Mouse (Mus musculus) macrophage (primary cell): ENCODE data around the gene Ahcy. TPM values are rescaled to one million over a fixed set of nuclear protein-coding genes. Genes with fewer than 3 reads are reported as not detected.

Source experiments
- H3K27ac ChIP-seq: fragments of 350-480 bp; formaldehyde crosslinking; 2 replicates; pipeline ENCODE4 v1.9.0; 2021
- H3K36me3 ChIP-seq: fragments of 350-480 bp; formaldehyde crosslinking; 2 replicates; pipeline ENCODE4 v1.9.0; 2021; ENCODE audit errors: inconsistent target
- H3K4me3 ChIP-seq: fragments of 350-480 bp; formaldehyde crosslinking; 2 replicates; pipeline ENCODE4 v1.9.0; 2021; ENCODE audit errors: inconsistent target
- H3K79me2 ChIP-seq: fragments of 350-480 bp; formaldehyde crosslinking; 2 replicates; pipeline ENCODE4 v1.9.0; 2021; ENCODE audit errors: inconsistent target
- WGBS: methylation state at CpG from one replicate; pipeline ENCODE4 v1.1.7; 2026; ENCODE audit warnings: inconsistent platforms; ENCODE audit not compliant: missing documents; 5-methylcytosine and 5-hydroxymethylcytosine counted together
- polyA plus RNA-seq: library from polyadenylated mRNA; stranded (reverse); fragments of 250-400 nt; gene quantifications from 3 replicates; pipeline ENCODE4 v1.2.4, GENCODE M21; 2018; ENCODE audit warnings: inconsistent platforms

Ahcy gene
- polyA plus RNA-seq, 1 experiment from 2014 or later = 16.2 TPM

DNA sequence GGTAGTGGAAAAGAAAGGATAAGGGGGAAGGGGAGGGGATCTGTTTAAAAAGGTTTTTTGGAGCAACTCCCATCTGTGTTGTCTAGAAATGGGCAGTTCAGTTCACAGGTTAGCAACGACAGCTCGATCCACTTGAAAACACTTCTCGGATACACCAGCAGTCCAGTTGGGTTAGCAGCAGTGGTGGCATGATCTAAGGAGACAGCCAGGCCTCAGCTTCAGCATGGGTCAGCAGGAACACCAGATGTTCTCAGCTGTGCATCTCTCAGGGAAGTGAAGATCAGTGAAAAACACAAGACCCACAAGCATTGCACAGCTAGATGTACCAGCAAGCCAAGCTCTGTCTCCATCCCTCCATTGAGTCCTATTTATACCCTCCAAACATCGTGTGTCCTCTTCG is 12.0 kb upstream of the Ahcy start:
- H3K27ac ChIP-seq = no peak overlapping the region
- H3K4me3 ChIP-seq = no peak overlapping the region
- H3K36me3 ChIP-seq = no peaks in the 10 kb centered on the region
- no peaks in the 10 kb centered on the region for H3K79me2 ChIP-seq
- 97% methylated on average over 5 of the region's 5 CpGs for WGBS

DNA sequence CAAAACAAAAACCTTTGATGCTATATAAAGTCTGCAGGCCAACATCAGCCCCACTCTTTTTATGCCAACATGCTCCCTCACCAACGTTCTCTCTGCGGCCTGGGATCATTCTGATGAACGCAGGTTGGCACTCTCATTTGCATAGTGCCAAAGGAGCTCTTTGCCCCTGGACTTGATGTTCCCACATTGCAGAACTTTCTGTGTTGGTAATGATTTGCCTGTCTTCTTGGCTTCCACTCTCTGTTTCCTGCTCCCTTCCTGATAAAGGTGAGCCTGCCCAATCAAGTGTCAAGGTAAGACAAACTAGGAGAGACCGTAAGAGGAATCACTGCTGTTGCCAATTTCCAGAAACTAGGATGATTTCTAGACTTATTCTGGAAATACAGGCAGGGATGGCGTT is 10.2 kb upstream of the Ahcy start:
- Histone ChIP-seq H3K79me2 (no peaks in the 10 kb centered on the region), H3K4me3 (no peak overlapping the region), H3K36me3 (no peaks in the 10 kb centered on the region), H3K27ac (no peak overlapping the region)
- 92% methylated on average over 5 of the region's 5 CpGs for WGBS

GRCm38 (mm10) chr2:155082121-155082803 is 8.0 kb upstream of the Ahcy start:
- Histone ChIP-seq H3K27ac (no peak overlapping the region), H3K36me3 (no peaks in the 10 kb centered on the region), H3K4me3 (no peak overlapping the region), H3K79me2 (no peaks in the 10 kb centered on the region)
- WGBS = 17% methylated on average over 7 of the region's 8 CpGs

DNA sequence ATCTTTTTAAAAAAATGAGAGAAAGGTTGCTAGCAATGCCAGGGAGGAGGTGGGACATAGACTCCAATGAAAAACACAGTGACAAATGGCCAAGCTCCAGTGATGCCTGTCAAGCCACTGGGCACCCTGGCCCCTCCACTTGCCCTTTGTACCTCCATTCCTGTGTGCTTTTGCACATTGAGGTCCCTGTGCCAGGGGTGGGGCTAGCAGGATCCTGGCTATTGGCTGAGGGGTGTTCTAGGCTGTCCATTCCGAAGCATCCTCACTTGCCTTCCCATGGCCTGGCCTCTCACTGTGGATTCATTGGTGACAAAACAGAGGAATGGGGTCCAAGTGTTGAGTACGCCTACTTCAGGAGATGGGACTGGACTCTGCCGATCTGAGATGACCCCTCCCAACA is 6.8 kb upstream of the Ahcy start:
- H3K27ac ChIP-seq = no peak overlapping the region

DNA sequence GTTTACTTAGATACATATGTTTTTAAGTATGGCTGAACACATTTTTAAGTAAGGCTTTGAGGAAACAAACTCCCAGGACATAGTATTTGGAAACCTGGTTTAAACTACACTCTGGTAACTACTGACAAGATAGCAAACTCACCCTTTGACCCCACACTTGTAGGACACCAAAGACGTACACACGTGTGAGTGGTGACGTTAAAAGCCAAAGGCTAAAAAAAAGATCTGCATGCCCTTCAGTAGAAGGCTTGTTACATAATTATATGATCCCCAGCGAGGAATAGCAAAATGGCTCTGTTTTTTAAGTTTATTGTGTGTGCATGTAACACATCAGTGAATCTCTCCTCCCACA is 5.9 kb upstream of the Ahcy start:
- no peaks in the 10 kb centered on the region for H3K79me2 ChIP-seq
- H3K27ac ChIP-seq = no peak overlapping the region
- 88% methylated on average over 4 of the region's 4 CpGs for WGBS
- H3K4me3 ChIP-seq = no peak overlapping the region
- H3K36me3 ChIP-seq = no peaks in the 10 kb centered on the region

More for the DNA sequence above, 6.8 kb upstream of the Ahcy start:
- H3K36me3 ChIP-seq = no peaks in the 10 kb centered on the region
- no peak overlapping the region for H3K4me3 ChIP-seq
- 100% methylated on average over 3 of the region's 3 CpGs for WGBS
- no peaks in the 10 kb centered on the region for H3K79me2 ChIP-seq

DNA sequence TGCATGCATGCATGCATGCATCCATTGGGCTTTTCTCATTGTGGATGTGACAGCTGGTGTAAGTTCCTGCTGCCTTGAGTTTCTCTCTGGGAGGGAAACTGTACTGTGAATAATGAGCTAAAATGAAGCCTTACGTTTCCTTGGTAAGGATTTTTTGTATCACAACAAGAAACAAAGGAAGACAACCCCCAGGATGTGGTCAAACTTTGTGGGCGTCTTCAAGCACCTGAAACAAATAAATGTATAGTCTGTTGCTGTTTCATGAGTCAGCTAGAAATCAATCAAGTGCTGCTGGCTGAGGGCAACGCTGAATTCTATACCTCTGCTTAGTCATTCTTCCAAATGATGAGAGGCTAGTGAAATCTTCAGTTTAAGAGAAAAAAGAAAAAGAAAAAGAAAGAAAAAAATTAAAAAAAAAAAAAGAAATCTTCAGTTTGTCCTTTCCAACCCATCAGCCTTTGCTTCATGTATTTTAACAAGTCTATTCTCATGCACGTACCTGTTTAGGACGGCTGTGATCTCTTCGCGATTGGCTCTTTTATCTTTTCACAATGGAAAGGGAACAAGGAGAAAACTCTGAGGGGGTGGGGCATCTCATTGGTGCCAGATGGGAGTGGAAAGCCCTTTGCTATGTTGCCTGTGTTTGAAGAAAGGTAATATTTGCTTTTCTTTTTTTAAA is 5.3 kb upstream of the Ahcy start:
- Histone ChIP-seq H3K4me3 (no peak overlapping the region), H3K79me2 (no peaks in the 10 kb centered on the region), H3K36me3 (no peaks in the 10 kb centered on the region), H3K27ac (no peak overlapping the region)
- WGBS = 41% methylated on average over 7 of the region's 7 CpGs

- 91% methylated on average over 6 of the region's 6 CpGs for WGBS
- Histone ChIP-seq H3K36me3 (no peaks in the 10 kb centered on the region), H3K27ac (no peak overlapping the region), H3K79me2 (peaks cover 7% of the 10 kb centered on the region; the same call in 1 of the 2 replicates), H3K4me3 (no peak overlapping the region)
Observed at GRCm38 (mm10) chr2:155075649-155076048, 1.4 kb upstream of the Ahcy start.

- Histone ChIP-seq H3K79me2 (peaks cover 7% of the 10 kb centered on the region; the same call in 1 of the 2 replicates), H3K27ac (peak overlapping the region; percentile 22; the same call in 1 of the 2 replicates)
- WGBS = 64% methylated on average over 11 of the region's 12 CpGs
Observed at GRCm38 (mm10) chr2:155074766-155075330, 551 bp upstream of the Ahcy start.

DNA sequence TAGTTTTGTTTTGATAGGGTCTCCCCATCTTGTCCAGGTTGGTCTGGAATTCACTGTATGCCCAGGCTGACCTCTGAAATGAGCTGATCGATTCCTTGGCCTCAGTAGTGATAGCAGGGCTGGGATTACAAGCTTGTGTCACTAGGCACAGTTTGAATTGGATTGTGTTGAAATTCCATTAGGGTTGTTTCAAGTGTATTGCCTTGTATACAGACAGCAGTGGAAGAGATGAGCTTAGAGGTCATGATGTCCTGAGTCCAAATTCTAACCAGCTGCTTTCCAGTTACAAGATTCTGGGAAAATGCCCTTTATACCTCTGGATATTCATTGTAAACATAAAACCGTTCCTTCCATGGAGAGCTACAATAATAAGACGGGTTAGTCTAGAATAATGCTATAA is 950 bp downstream of the Ahcy start:
- 43% methylated on average over 3 of the region's 3 CpGs for WGBS
- no peak overlapping the region for H3K27ac ChIP-seq
- H3K36me3 ChIP-seq = no peaks in the 10 kb centered on the region
- peaks cover 7% of the 10 kb centered on the region; the same call in 1 of the 2 replicates for H3K79me2 ChIP-seq
- H3K4me3 ChIP-seq = peak overlapping the region; percentile 43

More at GRCm38 (mm10) chr2:155074766-155075330, 551 bp upstream of the Ahcy start:
- no peaks in the 10 kb centered on the region for H3K36me3 ChIP-seq
- peak overlapping the region; percentile 43; the same call in 1 of the 2 replicates for H3K4me3 ChIP-seq

GRCm38 (mm10) chr2:155072353-155073145 is 1.7 kb downstream of the Ahcy start:
- H3K4me3 ChIP-seq = no peak overlapping the region
- H3K36me3 ChIP-seq = no peaks in the 10 kb centered on the region
- WGBS = 84% methylated on average over 8 of the region's 8 CpGs
- H3K79me2 ChIP-seq = peaks cover 7% of the 10 kb centered on the region; the same call in 1 of the 2 replicates
- H3K27ac ChIP-seq = no peak overlapping the region

DNA sequence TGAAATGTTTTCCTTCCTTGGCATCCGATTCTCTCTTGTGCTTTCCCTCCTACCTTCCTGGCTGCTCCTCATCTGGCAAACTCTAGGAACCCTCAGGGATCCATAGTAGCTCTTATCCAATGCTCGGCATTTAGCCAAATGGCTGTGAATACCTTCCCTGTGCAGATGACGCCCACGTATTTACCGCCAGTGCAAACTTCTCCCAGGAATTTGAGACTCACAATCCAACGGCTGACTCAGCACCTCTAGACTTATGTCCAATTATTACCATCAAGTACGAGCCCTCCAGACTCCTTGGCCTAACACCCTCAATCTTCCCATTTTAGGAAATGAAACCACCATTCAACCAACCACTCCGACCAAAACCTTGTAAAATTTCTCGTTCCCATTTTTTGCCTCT is 3.3 kb downstream of the Ahcy start:
- 57% methylated on average over 9 of the region's 9 CpGs for WGBS
- Histone ChIP-seq H3K27ac (no peak overlapping the region), H3K79me2 (peaks cover 7% of the 10 kb centered on the region; the same call in 1 of the 2 replicates), H3K4me3 (no peak overlapping the region), H3K36me3 (no peaks in the 10 kb centered on the region)

DNA sequence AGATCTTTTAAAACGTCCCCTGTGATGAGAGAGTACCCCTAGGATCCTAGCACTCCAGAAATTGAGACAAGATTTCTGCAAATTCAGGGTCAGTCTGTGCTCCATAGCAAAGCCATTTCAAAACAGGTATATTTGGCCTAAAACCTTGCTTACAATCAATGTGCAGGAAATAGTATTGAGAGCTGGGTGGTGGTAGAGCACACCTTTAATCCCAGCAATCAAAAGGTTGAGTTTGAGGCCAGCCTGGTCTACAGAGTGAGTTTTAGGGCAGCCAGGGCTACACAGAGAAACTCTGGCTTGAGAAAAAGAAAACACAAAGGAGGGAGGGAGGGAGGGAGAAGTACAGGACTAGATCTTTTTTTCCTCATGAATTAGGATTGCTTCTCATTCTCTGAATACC is 16.9 kb downstream of the Ahcy start:
- no peak overlapping the region for H3K4me3 ChIP-seq

DNA sequence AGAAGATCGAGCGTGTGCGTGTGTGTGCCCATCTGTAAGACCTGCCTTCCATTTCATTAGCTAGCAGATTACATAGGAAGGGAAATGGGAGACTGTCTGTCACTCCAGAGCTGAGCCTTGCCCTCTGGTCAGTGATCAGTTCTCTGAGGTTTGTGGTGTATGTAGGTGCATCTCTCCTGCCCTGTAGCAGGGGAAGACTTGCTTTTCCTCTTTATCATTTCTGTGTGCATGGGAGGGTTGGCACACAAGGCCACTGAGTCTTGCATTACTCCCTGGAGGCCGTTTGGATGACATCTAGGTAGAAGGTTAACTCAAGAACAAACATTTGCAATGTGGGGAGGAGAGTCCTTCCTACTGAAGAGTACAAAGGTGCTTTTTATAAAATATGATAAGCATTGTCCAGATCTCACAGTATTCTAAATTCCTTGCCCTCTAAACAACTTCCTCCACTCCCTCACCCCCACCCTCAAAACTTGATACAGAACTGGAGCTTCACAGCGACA is 18.2 kb downstream of the Ahcy start:
- Histone ChIP-seq H3K27ac (no peak overlapping the region), H3K4me3 (no peak overlapping the region), H3K79me2 (no peaks in the 10 kb centered on the region), H3K36me3 (no peaks in the 10 kb centered on the region)
- WGBS = 87% methylated on average over 5 of the region's 5 CpGs

More for the DNA sequence above, 16.9 kb downstream of the Ahcy start:
- 88% methylated on average over 1 of the region's 1 CpGs for WGBS
- H3K27ac ChIP-seq = no peak overlapping the region
- H3K36me3 ChIP-seq = no peaks in the 10 kb centered on the region
- H3K79me2 ChIP-seq = no peaks in the 10 kb centered on the region

GRCm38 (mm10) chr2:155054672-155055071 is 19.6 kb downstream of the Ahcy start:
- 97% methylated on average over 3 of the region's 3 CpGs for WGBS
- Histone ChIP-seq H3K27ac (no peak overlapping the region), H3K36me3 (no peaks in the 10 kb centered on the region), H3K4me3 (no peak overlapping the region), H3K79me2 (no peaks in the 10 kb centered on the region)
